Mouse (Mus musculus) CD4-positive, CD25-positive, alpha-beta regulatory T cell, adult 4 months (primary cell): ENCODE measurements around the gene Slc5a3. TPM values are rescaled to one million over a fixed set of nuclear protein-coding genes. Genes with fewer than 3 reads are reported as not detected.

Experiments
- ATAC-seq: one replicate; pipeline ENCODE4 v1.8.0; 2017
- polyA plus RNA-seq, 2 experiments: library from polyadenylated mRNA; unstranded; fragments of 100-300 nt; shearing (Covaris generic); gene quantifications; one replicate each; pipeline ENCODE4 v1.2.1; 2017

Slc5a3 gene
- polyA plus RNA-seq, 2 experiments from 2014 or later: 7.0 to 11.2 TPM

DNA sequence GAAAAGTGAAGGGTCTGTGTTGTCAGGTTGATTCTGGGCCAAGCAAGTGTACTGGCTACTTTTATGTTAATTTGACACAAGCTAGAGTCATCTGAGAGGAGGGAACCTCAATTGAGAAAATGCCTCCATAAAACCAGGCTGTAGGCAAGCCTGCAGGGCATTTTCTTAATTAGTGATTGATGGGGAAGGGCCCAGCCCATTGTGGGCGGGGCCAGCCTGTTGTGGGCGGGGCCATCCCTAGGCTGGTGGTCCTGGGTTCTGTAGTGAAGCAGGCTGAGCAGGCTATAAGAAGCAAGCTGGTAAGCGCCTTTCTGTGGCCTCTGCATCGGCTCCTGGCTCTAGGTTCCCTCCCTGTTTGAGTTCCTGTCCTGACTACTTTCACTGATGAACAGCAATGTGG, 69.1 kb downstream of the Slc5a3 start:
- ATAC-seq: no peak

GRCm38 (mm10) chr16:92127666-92128065, 69.5 kb downstream of the Slc5a3 start:
- no peak for ATAC-seq

DNA sequence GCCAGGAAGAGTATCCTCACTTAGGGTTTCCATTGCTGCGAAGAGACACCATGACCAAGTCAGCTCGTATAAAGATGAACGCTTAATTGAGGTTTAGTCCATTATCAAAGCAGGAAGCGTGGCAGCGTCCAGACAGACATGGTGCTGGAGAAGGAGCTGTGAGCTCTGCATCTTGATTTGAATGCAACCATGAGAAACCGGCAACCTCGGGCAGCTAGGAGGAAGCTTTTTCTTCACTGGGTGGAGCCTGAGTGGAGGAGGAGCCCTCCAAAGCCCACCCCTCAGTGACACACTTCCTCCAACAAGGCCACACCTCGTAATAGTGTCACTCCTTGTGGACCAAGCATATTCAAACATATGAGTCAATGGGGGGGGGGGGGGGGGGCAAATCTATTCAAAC, 71.7 kb downstream of the Slc5a3 start:
- no peak for ATAC-seq

- no peak for ATAC-seq
Observed at GRCm38 (mm10) chr16:92132511-92132910, 74.4 kb downstream of the Slc5a3 start.

- ATAC-seq: no peak
Observed at GRCm38 (mm10) chr16:92134148-92134764, 76.1 kb downstream of the Slc5a3 start.

GRCm38 (mm10) chr16:92136275-92136674, 78.2 kb downstream of the Slc5a3 start:
- no peak for ATAC-seq

Other genes starting within 250 kb of the Slc5a3 start
- gene Mrps6, start 52 bp upstream of the Slc5a3 start, polyA plus RNA-seq: 10 to 100 TPM; 47.8 to 49.1 TPM
- not detected for gene Gm49711, start within 50 bp of the Slc5a3 start, polyA plus RNA-seq
- gene Kcne2, start 234.1 kb downstream of the Slc5a3 start, polyA plus RNA-seq: not detected
- 100 to 1,000 TPM; 134 to 149 TPM for gene Smim11, start 243.0 kb downstream of the Slc5a3 start, polyA plus RNA-seq